In genomic region chr11:85524841-85525500, GRCm38 (mm10) we compare ENCODE assay signal across 8 mouse cellular contexts.
DNase-seq lines count a peak whose midpoint lies in the region; ATAC-seq and TF ChIP-seq lines count a peak whose summit lies in the region.

No protein-coding gene starts in this region.

- TF ChIP-seq CTCF in stomach, postnatal 0 days (IDR thresholded peaks at IDR 0.05; ENCODE audit: low read depth), result no peak

- 0 out of 2 replicates have a peak overlapping the region, but pooled peaks have one; percentile 31 for H3K9ac ChIP-seq in hindbrain, embryonic 15.5 days
- H3K9ac ChIP-seq in stomach, postnatal 0 days (ENCODE audit: low read length), result no peak overlapping the region

- H3K27ac ChIP-seq in hindbrain, embryonic 15.5 days (replicated peaks), result no peak overlapping the region; the same call in 1 of the 2 replicates
- peak overlapping the region; percentile 42; the same call in 1 of the 2 replicates for H3K27ac ChIP-seq in limb, embryonic 10.5 days
- peak overlapping the region; percentile 19; the same call in 1 of the 2 replicates for H3K27ac ChIP-seq in stomach, postnatal 0 days (replicated peaks)

- WGBS in hindbrain, embryonic 15.5 days, result 12% methylated on average over 16 of the region's 16 CpGs
- 25% methylated on average over 16 of the region's 16 CpGs for WGBS in limb, embryonic 10.5 days
- WGBS in stomach, postnatal 0 days, result 41% methylated on average over 16 of the region's 16 CpGs

- DNase-seq in layer of hippocampus, adult 9-11 months, result peak; percentile 37
- DNase-seq in layer of hippocampus, postnatal 25 days (ENCODE audit: extremely low spot score in 1 of 2, low spot score in 1 of 2), result no peak
- peak; percentile 59 for DNase-seq in gastrocnemius, postnatal 25 days
- peak; percentile 40 for DNase-seq in limb, embryonic 10.5 days (ENCODE audit: low spot score)
- DNase-seq in mesoderm, embryonic 11.5 days (ENCODE audit: low read depth, low spot score), result peak; percentile 41
- no peak for DNase-seq in stomach, postnatal 0 days (ENCODE audit: low spot score)
- no peak for DNase-seq in natural killer cell, adult 2 months (ENCODE audit: low spot score in 2 of 2)

- H3K4me2 ChIP-seq in hindbrain, embryonic 15.5 days, result peak overlapping the region; percentile 72
- H3K4me2 ChIP-seq in stomach, postnatal 0 days (replicated peaks; ENCODE audit: low read depth), result peak overlapping the region; percentile 39

- no peaks in the 10 kb centered on the region for H3K36me3 ChIP-seq in hindbrain, embryonic 15.5 days
- H3K36me3 ChIP-seq in limb, embryonic 10.5 days, result no peaks in the 10 kb centered on the region
- no peaks in the 10 kb centered on the region for H3K36me3 ChIP-seq in stomach, postnatal 0 days (ENCODE audit: control insufficient read depth, insufficient read depth, low read length)

- H3K27me3 ChIP-seq in hindbrain, embryonic 15.5 days, result peaks cover 20% of the 10 kb centered on the region
- peaks cover 60% of the 10 kb centered on the region for H3K27me3 ChIP-seq in limb, embryonic 10.5 days (ENCODE audit: low read depth, poor library complexity, severe bottlenecking)
- no peaks in the 10 kb centered on the region for H3K27me3 ChIP-seq in stomach, postnatal 0 days (ENCODE audit: control insufficient read depth, insufficient read depth, low read length)

- no peak for ATAC-seq in hindbrain, embryonic 15.5 days (ENCODE audit: low FRiP score, low read depth)
- ATAC-seq in stomach, postnatal 0 days (ENCODE audit: low FRiP score, low TSS enrichment), result no peak

- TF ChIP-seq EP300 in stomach, postnatal 0 days (optimal IDR thresholded peaks at IDR 0.05), result no peak

- H3K4me1 ChIP-seq in hindbrain, embryonic 15.5 days (replicated peaks), result peaks cover 21% of the 10 kb centered on the region
- peaks cover 46% of the 10 kb centered on the region for H3K4me1 ChIP-seq in limb, embryonic 10.5 days
- H3K4me1 ChIP-seq in stomach, postnatal 0 days (replicated peaks; ENCODE audit: control insufficient read depth, insufficient read depth), result no peaks in the 10 kb centered on the region

- H3K9me3 ChIP-seq in hindbrain, embryonic 15.5 days, result no peaks in the 10 kb centered on the region
- no peaks in the 10 kb centered on the region for H3K9me3 ChIP-seq in limb, embryonic 10.5 days (replicated peaks)
- no peaks in the 10 kb centered on the region for H3K9me3 ChIP-seq in stomach, postnatal 0 days (ENCODE audit: control insufficient read depth, low read length)

- H3K4me3 ChIP-seq in hindbrain, embryonic 15.5 days, result peak overlapping the region; percentile 35; the same call in 1 of the 2 replicates
- H3K4me3 ChIP-seq in limb, embryonic 10.5 days, result peak overlapping the region; percentile 41
- no peak overlapping the region for H3K4me3 ChIP-seq in stomach, postnatal 0 days (ENCODE audit: low read depth, low read length)

Comparison
In these comparisons a context has a peak if more than half of its experiments do, and no peak if none do; other contexts are left out.
1. DNase-seq: peak in layer of hippocampus, adult 9-11 months (single experiment), gastrocnemius, postnatal 25 days (single experiment), limb, embryonic 10.5 days (single experiment) and mesoderm, embryonic 11.5 days (single experiment); none in layer of hippocampus, postnatal 25 days (0 of 2), stomach, postnatal 0 days (single experiment) and natural killer cell, adult 2 months (0 of 2).